Mouse (Mus musculus): ENCODE measurements around the gene Mapk8ip1. TPM values are rescaled to one million over a fixed set of nuclear protein-coding genes. Genes with fewer than 3 reads are reported as not detected.

Gene Mapk8ip1
- polyA plus RNA-seq, 1 experiment from 2014 or later, result 28.2 TPM

DNA sequence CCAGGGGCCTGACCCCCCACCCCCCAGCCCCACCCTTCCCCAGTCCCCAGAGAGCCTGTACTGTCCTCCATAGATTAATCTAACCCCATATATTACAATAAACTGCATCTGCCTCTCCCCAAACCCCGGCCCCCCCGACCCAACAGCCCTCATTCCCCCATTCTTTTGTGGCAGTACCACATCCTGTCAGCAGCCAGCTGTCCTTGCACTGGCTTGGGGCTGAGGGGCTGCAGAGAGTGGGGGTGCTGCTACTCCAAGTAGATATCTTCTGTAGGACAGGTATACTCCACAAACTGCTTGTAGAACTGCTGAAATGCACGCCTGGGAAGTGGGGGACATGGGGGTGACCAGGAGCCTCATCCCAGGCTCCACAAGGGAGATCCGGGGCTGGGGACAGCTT is 17.0 kb downstream of the Mapk8ip1 start:
- WGBS, result 73% methylated on average over 4 of the region's 4 CpGs
- DNase-seq (ENCODE audit: low spot score) (no peak), ATAC-seq (replicated peaks; ENCODE audit: low FRiP score, low read depth) (no peak)
- Histone ChIP-seq H3K9me3 (replicated peaks; ENCODE audit: low read length) (no peaks in the 10 kb centered on the region), H3K27ac (no peak overlapping the region), H3K4me1 (replicated peaks; ENCODE audit: insufficient read depth, low read length) (peaks cover 9% of the 10 kb centered on the region), H3K27me3 (ENCODE audit: insufficient read depth, low read length) (no peaks in the 10 kb centered on the region), H3K9ac (ENCODE audit: low read depth, low read length) (no peak overlapping the region), H3K4me2 (ENCODE audit: low read length) (no peak overlapping the region), H3K36me3 (ENCODE audit: insufficient read depth, low read length) (peaks cover 44% of the 10 kb centered on the region), H3K4me3 (replicated peaks; ENCODE audit: low read depth, low read length) (no peak overlapping the region)
- no peak for TF ChIP-seq CTCF (IDR thresholded peaks at IDR 0.05; ENCODE audit: low read depth)

DNA sequence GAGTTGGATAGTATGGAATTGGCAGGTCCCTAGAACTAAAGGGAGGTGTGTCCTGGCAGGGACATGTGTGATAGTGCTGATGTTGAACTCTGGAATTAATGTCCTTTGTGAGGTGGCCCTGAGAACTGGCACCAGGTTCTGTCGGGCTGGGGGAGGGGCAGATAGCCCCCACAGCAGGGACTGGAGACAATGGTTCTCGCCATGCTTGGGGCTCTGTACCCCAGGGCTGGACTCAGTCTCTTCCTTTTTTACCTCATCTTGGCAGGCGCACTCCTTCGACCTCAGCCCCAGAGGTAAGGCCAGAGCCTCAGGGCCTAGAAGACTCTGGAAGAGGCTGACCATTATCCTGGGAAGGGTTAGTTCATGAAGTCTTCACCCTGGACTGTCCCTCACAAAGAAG is 18.3 kb downstream of the Mapk8ip1 start:
- Histone ChIP-seq H3K4me2 (ENCODE audit: low read length) (no peak overlapping the region), H3K4me3 (replicated peaks; ENCODE audit: low read depth, low read length) (no peak overlapping the region), H3K27ac (no peak overlapping the region), H3K27me3 (ENCODE audit: insufficient read depth, low read length) (no peaks in the 10 kb centered on the region), H3K9me3 (replicated peaks; ENCODE audit: low read length) (no peaks in the 10 kb centered on the region), H3K4me1 (replicated peaks; ENCODE audit: insufficient read depth, low read length) (no peaks in the 10 kb centered on the region), H3K9ac (ENCODE audit: low read depth, low read length) (no peak overlapping the region), H3K36me3 (ENCODE audit: insufficient read depth, low read length) (peaks cover 54% of the 10 kb centered on the region)
- TF ChIP-seq CTCF (IDR thresholded peaks at IDR 0.05; ENCODE audit: low read depth), result no peak
- ATAC-seq (replicated peaks; ENCODE audit: low FRiP score, low read depth) (no peak), DNase-seq (ENCODE audit: low spot score) (no peak)
- WGBS, result 93% methylated on average over 4 of the region's 4 CpGs

DNA sequence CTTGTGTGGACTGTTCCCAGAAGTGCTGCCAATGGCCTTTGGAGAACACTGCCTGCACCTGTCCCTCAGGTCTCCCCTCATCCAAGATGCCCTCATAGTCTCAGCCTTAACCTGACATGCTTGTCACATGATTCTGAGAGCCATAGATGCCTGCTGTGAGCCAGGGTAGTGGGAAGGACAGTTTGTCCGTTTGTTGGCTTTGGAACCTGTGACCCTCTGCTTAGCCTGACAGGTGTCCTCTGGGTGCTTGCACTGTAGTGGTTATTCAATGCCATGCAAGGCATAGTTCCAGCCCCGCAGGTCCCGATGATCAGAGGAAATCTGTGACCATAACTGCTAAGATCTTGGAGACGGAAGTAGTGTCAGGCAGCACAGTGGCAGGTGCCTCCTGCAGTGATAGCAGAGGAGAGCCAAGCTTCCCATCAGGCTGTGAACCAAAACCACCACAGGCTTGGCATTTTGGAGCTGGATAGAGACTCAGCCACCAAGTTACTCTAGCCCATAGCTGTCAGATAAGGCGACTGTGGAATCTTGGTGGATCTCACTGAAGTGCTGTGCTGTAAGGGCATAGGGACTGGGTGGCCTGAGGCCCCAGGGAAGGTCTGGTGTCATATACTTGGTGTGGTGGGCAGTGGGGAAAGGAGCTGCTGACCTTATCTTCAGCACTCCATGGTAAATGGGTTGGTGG is 19.0 kb downstream of the Mapk8ip1 start, which contains the start of gene 1700029I15Rik:
Gene 1700029I15Rik, plus strand, starts transcription at position 638 of the 688 bp plus-strand sequence.
- WGBS, result 91% methylated on average over 5 of the region's 5 CpGs
- no peaks in the 10 kb centered on the region for H3K4me1 ChIP-seq (replicated peaks; ENCODE audit: insufficient read depth, low read length)

DNA sequence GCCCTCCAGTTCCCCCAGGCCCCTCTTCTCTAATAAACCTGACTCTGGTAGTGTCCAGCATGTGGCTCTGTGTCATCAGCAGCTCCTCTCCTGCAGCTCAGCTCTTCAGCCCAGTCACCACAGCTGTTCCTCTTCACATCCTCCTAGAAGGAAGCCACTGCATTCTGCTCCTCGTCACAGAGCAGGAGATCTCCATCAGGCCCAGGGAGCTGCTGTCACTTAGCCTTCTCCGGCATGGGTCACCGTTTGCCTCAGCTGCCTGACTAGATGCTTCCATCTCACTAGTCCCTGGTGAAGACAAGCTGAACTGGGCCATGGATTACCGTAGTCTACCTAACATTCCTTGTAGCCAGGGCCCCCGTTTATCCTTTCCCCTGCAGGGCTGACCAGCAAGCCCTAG is 19.9 kb downstream of the Mapk8ip1 start:
- Histone ChIP-seq H3K36me3 (ENCODE audit: insufficient read depth, low read length) (peaks cover 51% of the 10 kb centered on the region), H3K4me1 (replicated peaks; ENCODE audit: insufficient read depth, low read length) (peaks cover 2% of the 10 kb centered on the region), H3K4me3 (replicated peaks; ENCODE audit: low read depth, low read length) (no peak overlapping the region), H3K27ac (no peak overlapping the region), H3K9me3 (replicated peaks; ENCODE audit: low read length) (no peaks in the 10 kb centered on the region), H3K9ac (ENCODE audit: low read depth, low read length) (no peak overlapping the region), H3K4me2 (ENCODE audit: low read length) (no peak overlapping the region), H3K27me3 (ENCODE audit: insufficient read depth, low read length) (no peaks in the 10 kb centered on the region)
- DNase-seq (ENCODE audit: low spot score) (peak; percentile 50), ATAC-seq (replicated peaks; ENCODE audit: low FRiP score, low read depth) (no peak)
- 70% methylated on average over 5 of the region's 5 CpGs for WGBS
- TF ChIP-seq CTCF (IDR thresholded peaks at IDR 0.05; ENCODE audit: low read depth), result no peak

More for the DNA sequence above, 19.0 kb downstream of the Mapk8ip1 start, which contains the start of gene 1700029I15Rik:
- no peak within 1 kb of the TSS for H3K4me3 ChIP-seq (replicated peaks; ENCODE audit: low read depth, low read length)
- ATAC-seq (replicated peaks; ENCODE audit: low FRiP score, low read depth) (no peak), DNase-seq (ENCODE audit: low spot score) (no peak)
- no peaks in the 10 kb centered on the region for H3K27me3 ChIP-seq (ENCODE audit: insufficient read depth, low read length)
- no peak within 1 kb of the TSS for H3K9ac ChIP-seq (ENCODE audit: low read depth, low read length)
- peaks cover 58% of the 10 kb centered on the region for H3K36me3 ChIP-seq (ENCODE audit: insufficient read depth, low read length)
- no peak within 1 kb of the TSS for H3K4me2 ChIP-seq (ENCODE audit: low read length)
- no peak for TF ChIP-seq CTCF (IDR thresholded peaks at IDR 0.05; ENCODE audit: low read depth)
- H3K27ac ChIP-seq, result no peak within 1 kb of the TSS
- no peaks in the 10 kb centered on the region for H3K9me3 ChIP-seq (replicated peaks; ENCODE audit: low read length)

DNA sequence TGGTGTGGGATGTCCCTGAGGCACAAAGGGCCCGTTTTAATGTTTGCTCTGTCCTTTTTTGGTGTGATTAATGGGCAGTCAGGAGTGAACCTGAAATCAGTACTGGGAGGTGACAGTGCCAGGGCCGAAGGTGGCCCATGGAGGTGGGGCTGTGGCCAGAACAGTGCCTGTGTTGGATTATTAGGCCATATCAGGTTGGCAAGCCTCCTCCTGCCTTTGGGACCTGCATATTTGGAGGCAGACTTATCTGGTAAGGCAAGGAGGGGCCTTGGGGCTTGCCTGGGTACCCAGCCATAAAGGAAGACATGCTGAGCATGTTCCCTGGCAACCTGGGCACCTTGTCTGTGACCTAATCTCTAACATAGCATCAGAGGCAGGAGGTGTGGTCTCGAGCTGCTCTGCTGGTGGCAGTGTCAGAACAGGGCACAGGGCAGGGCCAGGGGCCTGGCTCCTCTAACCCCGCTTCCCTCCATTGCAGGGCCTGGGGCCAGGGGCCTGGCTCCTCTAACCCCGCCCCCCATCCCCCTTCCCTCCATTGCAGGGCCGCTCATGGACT is 20.5 kb downstream of the Mapk8ip1 start:
- 68% methylated on average over 6 of the region's 6 CpGs for WGBS
- no peak for TF ChIP-seq CTCF (IDR thresholded peaks at IDR 0.05; ENCODE audit: low read depth)

DNA sequence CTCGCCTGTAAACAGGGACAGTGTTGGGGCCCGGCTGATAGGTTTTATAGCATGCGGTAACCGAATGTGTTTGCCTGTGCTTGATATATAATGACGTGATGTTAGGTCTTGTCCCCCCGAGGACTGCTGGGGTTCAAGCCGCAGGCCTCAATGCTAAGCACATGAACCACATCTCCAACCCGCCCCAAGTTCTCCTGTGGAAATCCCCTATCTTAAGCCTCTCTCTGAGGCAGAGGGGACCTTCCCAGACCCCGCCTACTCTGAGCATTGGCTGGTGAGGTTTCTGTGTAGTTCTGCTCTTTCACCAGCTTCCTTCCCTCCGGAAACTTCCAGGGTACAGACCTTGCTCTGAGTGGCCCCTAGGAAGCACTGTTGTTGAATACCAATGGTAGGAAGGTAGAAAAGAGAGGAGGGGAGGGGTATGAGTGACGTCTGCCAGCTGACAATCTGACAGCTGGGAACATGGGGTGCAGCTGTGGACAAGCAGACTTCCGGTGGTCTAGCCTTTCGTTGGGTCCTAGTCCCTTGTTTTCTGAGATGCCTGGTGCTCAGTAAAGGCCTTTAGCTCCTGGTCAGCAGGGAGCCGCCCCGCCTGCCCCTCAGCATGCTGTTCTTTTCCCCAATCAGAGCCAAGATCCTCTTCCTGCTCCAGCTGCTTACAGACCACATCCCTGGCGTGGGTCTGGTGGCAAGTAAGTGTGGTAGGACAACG is 21.1 kb downstream of the Mapk8ip1 start:
- no peak overlapping the region for H3K4me2 ChIP-seq (ENCODE audit: low read length)
- WGBS, result 73% methylated on average over 17 of the region's 17 CpGs
- no peak overlapping the region for H3K4me3 ChIP-seq (replicated peaks; ENCODE audit: low read depth, low read length)
- peaks cover 8% of the 10 kb centered on the region for H3K4me1 ChIP-seq (replicated peaks; ENCODE audit: insufficient read depth, low read length)
- no peak overlapping the region for H3K9ac ChIP-seq (ENCODE audit: low read depth, low read length)
- TF ChIP-seq CTCF (IDR thresholded peaks at IDR 0.05; ENCODE audit: low read depth), result no peak
- no peak for DNase-seq (ENCODE audit: low spot score)
- H3K9me3 ChIP-seq (replicated peaks; ENCODE audit: low read length), result no peaks in the 10 kb centered on the region
- no peak for ATAC-seq (replicated peaks; ENCODE audit: low FRiP score, low read depth)
- peaks cover 43% of the 10 kb centered on the region for H3K36me3 ChIP-seq (ENCODE audit: insufficient read depth, low read length)
- H3K27ac ChIP-seq, result no peak overlapping the region
- no peaks in the 10 kb centered on the region for H3K27me3 ChIP-seq (ENCODE audit: insufficient read depth, low read length)

More for the DNA sequence above, 20.5 kb downstream of the Mapk8ip1 start:
- no peak for ATAC-seq (replicated peaks; ENCODE audit: low FRiP score, low read depth)
- Histone ChIP-seq H3K4me1 (replicated peaks; ENCODE audit: insufficient read depth, low read length) (peaks cover 8% of the 10 kb centered on the region), H3K27me3 (ENCODE audit: insufficient read depth, low read length) (no peaks in the 10 kb centered on the region), H3K27ac (no peak overlapping the region), H3K4me2 (ENCODE audit: low read length) (no peak overlapping the region), H3K4me3 (replicated peaks; ENCODE audit: low read depth, low read length) (no peak overlapping the region), H3K36me3 (ENCODE audit: insufficient read depth, low read length) (peaks cover 49% of the 10 kb centered on the region), H3K9me3 (replicated peaks; ENCODE audit: low read length) (no peaks in the 10 kb centered on the region), H3K9ac (ENCODE audit: low read depth, low read length) (no peak overlapping the region)
- DNase-seq (ENCODE audit: low spot score), result no peak

All from kidney, postnatal 0 days (tissue).